Mouse (Mus musculus) myocyte (in vitro differentiated cells): ENCODE measurements around the gene Zfp367.

Source experiments
- MYOG ChIP-seq, 3 experiments: IDR thresholded peaks; one replicate each; pipeline ENCODE4 v1.6.1; 2011; ENCODE audit warnings: control low read depth in 2 of 3, low read depth in 2 of 3, mild to moderate bottlenecking in 2 of 3; ENCODE audit not compliant: insufficient read length in 2 of 3, control insufficient read depth in 1 of 3, insufficient read depth in 1 of 3
- POLR2A ChIP-seq: IDR thresholded peaks from one replicate; pipeline ENCODE4 v1.6.1; 2011; ENCODE audit warnings: low read depth, mild to moderate bottlenecking, control low read depth, moderate library complexity; ENCODE audit not compliant: insufficient read length
- USF1 ChIP-seq: IDR thresholded peaks from one replicate; pipeline ENCODE4 v1.6.1; 2011; ENCODE audit warnings: low read depth, mild to moderate bottlenecking, control low read depth, moderate library complexity

- no peak for TF ChIP-seq POLR2A
- TF ChIP-seq USF1 = no peak
- TF ChIP-seq MYOG (IDR thresholded peaks at IDR 0.05; ENCODE audit: control insufficient read depth in 1 of 3, insufficient read depth in 1 of 3, insufficient read length in 2 of 3, low read depth in 2 of 3) = no peak
Measured at GRCm38 (mm10) chr13:64184361-64184760, 31.4 kb upstream of the Zfp367 start.
